Mouse (Mus musculus) thymus, adult 2 months (tissue): Measurements from ENCODE around the gene Tead2. TPM values are rescaled to one million over a fixed set of nuclear protein-coding genes. Genes with fewer than 3 reads are reported as not detected.
A peak's percentile ranks its signal among the peaks of the same experiment; 100 is the strongest.

ENCODE experiments used
- DNase-seq: peaks from one replicate; pipeline ENCODE4 v3.0.0; 2021
- H3K27ac ChIP-seq: fragments of 200-500 bp; 2 replicates; pipeline ENCODE4 v1.5.1; 2012; ENCODE audit warnings: low read length, control low read depth; ENCODE audit not compliant: control insufficient read depth, insufficient read depth
- H3K27me3 ChIP-seq: fragments of 200-500 bp; 2 replicates; pipeline ENCODE4 v1.6.1; 2012; ENCODE audit warnings: mild to moderate bottlenecking, low read length, moderate library complexity, mixed read lengths; ENCODE audit not compliant: control insufficient read depth, insufficient read depth
- H3K36me3 ChIP-seq: fragments of 200-500 bp; 2 replicates; pipeline ENCODE4 v1.6.1; 2012; ENCODE audit warnings: mild to moderate bottlenecking, low read length, moderate library complexity; ENCODE audit not compliant: control insufficient read depth, insufficient read depth
- H3K4me1 ChIP-seq: fragments of 200-500 bp; replicated peaks from 2 replicates; pipeline ENCODE4 v1.6.1; 2012; ENCODE audit warnings: low read length; ENCODE audit not compliant: control insufficient read depth, insufficient read depth
- H3K4me3 ChIP-seq: fragments of 200-500 bp; 2 replicates; pipeline ENCODE4 v1.5.1; 2012; ENCODE audit warnings: mild to moderate bottlenecking, low read length, control low read depth, moderate library complexity; ENCODE audit not compliant: control insufficient read depth, insufficient read depth
- CTCF ChIP-seq: fragments of 200-500 bp; IDR thresholded peaks from 2 replicates; pipeline ENCODE4 v1.5.1; 2012; ENCODE audit warnings: mild to moderate bottlenecking, control low read depth, low read length, moderate library complexity, borderline replicate concordance; ENCODE audit not compliant: control insufficient read depth, poor library complexity, insufficient read depth; ENCODE audit errors: extremely low read depth
- POLR2A ChIP-seq: fragments of 200-500 bp; IDR thresholded peaks from 2 replicates; pipeline ENCODE4 v1.6.1; 2012; ENCODE audit warnings: mild to moderate bottlenecking, low read length, control low read depth, moderate library complexity; ENCODE audit not compliant: control insufficient read depth, poor library complexity, insufficient read depth; ENCODE audit errors: extremely low read depth
- WGBS: fragments of 180-500 bp; shearing (Covaris S2); methylation state at CpG from one replicate; pipeline ENCODE4 v1.1.7; 2018; 5-methylcytosine and 5-hydroxymethylcytosine counted together
- polyA plus RNA-seq: library from polyadenylated mRNA; depleted of rRNA; stranded (reverse); fragments of >200 nt; gene quantifications from 2 replicates; pipeline ENCODE4 v1.2.3, GENCODE M21; 2012

The Tead2 gene
- polyA plus RNA-seq, 1 experiment, result 8.5 TPM

DNA sequence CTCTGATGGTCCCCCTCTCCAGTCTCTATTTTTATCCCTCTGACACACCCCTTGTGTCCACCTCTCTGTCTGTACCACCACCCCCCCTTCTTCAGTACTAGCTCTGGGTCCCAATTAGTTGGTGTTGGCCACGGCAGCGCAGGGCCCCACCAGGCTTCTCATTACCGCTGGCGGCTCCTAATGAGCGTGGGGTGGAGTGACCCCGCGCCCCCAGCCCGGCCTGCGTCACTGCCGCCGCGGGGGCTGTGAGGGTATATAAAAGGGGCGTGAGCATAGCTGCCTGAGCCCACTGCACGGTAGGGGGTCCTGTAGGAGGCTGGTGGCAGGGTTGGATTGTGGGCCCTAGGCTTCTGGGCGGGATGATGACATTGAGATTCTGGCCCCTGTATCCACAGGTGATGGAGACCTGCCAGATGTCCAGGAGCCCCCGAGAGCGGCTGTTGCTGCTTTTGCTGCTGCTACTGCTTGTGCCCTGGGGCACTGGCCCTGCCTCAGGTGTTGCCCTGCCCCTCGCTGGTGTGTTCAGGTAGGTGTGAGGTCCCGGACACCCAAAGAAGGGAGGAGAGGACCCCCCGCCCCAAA, 34.6 kb upstream of the Tead2 start, which contains the start of gene Pth2:
Pth2 (plus strand) TSS at position 100 of the 582 bp plus-strand sequence.
- no peaks in the 10 kb centered on the region for H3K36me3 ChIP-seq
- no peak for TF ChIP-seq POLR2A
- TF ChIP-seq CTCF, result no peak
- H3K27me3 ChIP-seq, result peaks cover 27% of the 10 kb centered on the region
- peaks cover 6% of the 10 kb centered on the region; the same call in 1 of the 2 replicates for H3K4me1 ChIP-seq
- H3K27ac ChIP-seq, result no peak within 1 kb of the TSS
- 38% methylated on average over 20 of the region's 20 CpGs for WGBS
- H3K4me3 ChIP-seq, result no peak within 1 kb of the TSS
- DNase-seq, result no peak

DNA sequence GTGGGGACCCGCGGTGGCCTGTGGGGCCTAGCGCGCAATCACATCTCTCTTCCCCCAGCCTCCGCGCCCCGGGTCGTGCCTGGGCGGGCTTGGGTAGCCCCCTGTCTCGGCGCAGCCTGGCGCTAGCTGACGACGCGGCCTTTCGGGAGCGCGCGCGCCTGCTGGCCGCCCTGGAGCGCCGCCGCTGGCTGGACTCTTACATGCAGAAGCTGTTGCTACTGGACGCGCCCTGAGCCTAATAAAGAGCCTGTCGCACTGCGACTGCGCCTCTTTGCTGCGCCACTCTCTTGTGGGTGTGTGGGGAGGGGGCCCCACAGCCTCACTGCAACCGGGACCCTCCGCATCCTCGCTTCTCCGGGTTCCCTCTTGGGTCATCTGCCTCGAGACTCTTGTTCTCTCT, 34.0 kb upstream of the Tead2 start:
- H3K27me3 ChIP-seq, result peaks cover 21% of the 10 kb centered on the region
- H3K36me3 ChIP-seq, result no peaks in the 10 kb centered on the region
- 10% methylated on average over 35 of the region's 35 CpGs for WGBS
- H3K4me1 ChIP-seq, result peaks cover 6% of the 10 kb centered on the region; the same call in 1 of the 2 replicates
- no peak for DNase-seq
- TF ChIP-seq CTCF, result no peak
- no peak for TF ChIP-seq POLR2A
- no peak overlapping the region for H3K4me3 ChIP-seq
- no peak overlapping the region for H3K27ac ChIP-seq

GRCm38 (mm10) chr7:45182199-45182601, 33.4 kb upstream of the Tead2 start:
- 1% methylated on average over 34 of the region's 34 CpGs for WGBS
- no peak overlapping the region for H3K27ac ChIP-seq
- peaks cover 15% of the 10 kb centered on the region for H3K27me3 ChIP-seq
- TF ChIP-seq POLR2A (peak; percentile 47; the same call in 1 of the 2 replicates), CTCF (peak; percentile 41; the same call in 1 of the 2 replicates)
- peak overlapping the region; percentile 20; the same call in 1 of the 2 replicates for H3K4me3 ChIP-seq
- peaks cover 6% of the 10 kb centered on the region; the same call in 1 of the 2 replicates for H3K4me1 ChIP-seq
- peak; percentile 86 for DNase-seq
- H3K36me3 ChIP-seq, result no peaks in the 10 kb centered on the region

GRCm38 (mm10) chr7:45182606-45183005, 32.9 kb upstream of the Tead2 start:
- DNase-seq, result no peak
- no peak for TF ChIP-seq POLR2A
- 18% methylated on average over 11 of the region's 11 CpGs for WGBS
- H3K36me3 ChIP-seq, result no peaks in the 10 kb centered on the region
- H3K27me3 ChIP-seq, result peaks cover 14% of the 10 kb centered on the region
- H3K4me1 ChIP-seq, result peaks cover 6% of the 10 kb centered on the region; the same call in 1 of the 2 replicates
- H3K4me3 ChIP-seq, result peak overlapping the region; percentile 20; the same call in 1 of the 2 replicates
- H3K27ac ChIP-seq, result no peak overlapping the region

- TF ChIP-seq CTCF, result no peak
- no peak for TF ChIP-seq POLR2A
- no peak overlapping the region for H3K4me3 ChIP-seq
- no peaks in the 10 kb centered on the region for H3K36me3 ChIP-seq
- peaks cover 6% of the 10 kb centered on the region; the same call in 1 of the 2 replicates for H3K4me1 ChIP-seq
- DNase-seq, result no peak
- peaks cover 14% of the 10 kb centered on the region for H3K27me3 ChIP-seq
- WGBS, result 89% methylated on average over 7 of the region's 7 CpGs
- no peak overlapping the region for H3K27ac ChIP-seq
Observed at GRCm38 (mm10) chr7:45183672-45184071, 31.9 kb upstream of the Tead2 start.

GRCm38 (mm10) chr7:45185921-45186320, 29.6 kb upstream of the Tead2 start:
- H3K36me3 ChIP-seq, result no peaks in the 10 kb centered on the region
- H3K27ac ChIP-seq, result no peak overlapping the region
- H3K4me3 ChIP-seq, result no peak overlapping the region
- peaks cover 4% of the 10 kb centered on the region for H3K27me3 ChIP-seq
- H3K4me1 ChIP-seq, result peaks cover 6% of the 10 kb centered on the region; the same call in 1 of the 2 replicates
- TF ChIP-seq CTCF (no peak), POLR2A (no peak)
- WGBS, result 87% methylated on average over 7 of the region's 7 CpGs
- no peak for DNase-seq
